Mouse (Mus musculus): Measurements from ENCODE around the gene AY358078. TPM values are rescaled to one million over a fixed set of nuclear protein-coding genes. Genes with fewer than 3 reads are reported as not detected.

The AY358078 gene
- total RNA-seq, 4 experiments from 2014 or later: not detected

Small RNAs within 50 kb of the gene (microRNA-seq; reads per million reads assigned to microRNA genes)
- 0 reads per million in 2 experiments for gene Gm27375

Other genes with a start within 250 kb of the AY358078 start
- gene Gm5622, start 247.3 kb upstream of the AY358078 start, total RNA-seq (2022): not detected
- gene Gm17175, start 226.0 kb upstream of the AY358078 start, total RNA-seq (2022): not detected
- gene Gm17174, start 207.9 kb upstream of the AY358078 start, total RNA-seq (2022): not detected
- gene Gm17078, start 188.7 kb upstream of the AY358078 start, total RNA-seq (2022): not detected
- not detected for gene Gm4181, start 164.4 kb upstream of the AY358078 start, total RNA-seq (2022)
- not detected for gene Gm17079, start 104.6 kb upstream of the AY358078 start, total RNA-seq (2022)
- gene Gm5800, start 82.9 kb upstream of the AY358078 start, total RNA-seq (2022): not detected
- not detected for gene Ang4, start 26.5 kb upstream of the AY358078 start, total RNA-seq (2022)
- gene Ear6, start 53.7 kb downstream of the AY358078 start, total RNA-seq (2022): not detected
- gene Mettl17, start 84.8 kb downstream of the AY358078 start, total RNA-seq (2022): 10 to 100 TPM; 31.5 to 50.1 (median 45.6) TPM
- gene Slc39a2, start 92.8 kb downstream of the AY358078 start, total RNA-seq (2022): 1 to 10 TPM in 1 of 4 experiments, under 1 TPM in 3; 0.20 to 1.2 (median 0.66) TPM
- 100 to 1,000 TPM; 209 to 364 (median 285) TPM for gene Ndrg2, start 114.1 kb downstream of the AY358078 start, total RNA-seq (2022)
- gene Tppp2, start 118.4 kb downstream of the AY358078 start, total RNA-seq (2022): not detected
- not detected for gene Rnase13, start 122.7 kb downstream of the AY358078 start, total RNA-seq (2022)
- 10 to 100 TPM; 40.7 to 74.9 (median 57.2) TPM for gene Arhgef40, start 184.7 kb downstream of the AY358078 start, total RNA-seq (2022)
- gene Tmem253, start 215.6 kb downstream of the AY358078 start, total RNA-seq (2022): 1 to 10 TPM; 1.1 to 2.2 (median 1.6) TPM
- gene Zfp219, start 220.7 kb downstream of the AY358078 start, total RNA-seq (2022): 10 to 100 TPM; 52.7 to 86.6 (median 71.6) TPM
- not detected for gene Olfr221, start 242.4 kb downstream of the AY358078 start, total RNA-seq (2022)

Data from adrenal gland, adult 8-10 months (tissue).